Comparison of ENCODE assay signal across 21 mouse cellular contexts in the genomic region with DNA sequence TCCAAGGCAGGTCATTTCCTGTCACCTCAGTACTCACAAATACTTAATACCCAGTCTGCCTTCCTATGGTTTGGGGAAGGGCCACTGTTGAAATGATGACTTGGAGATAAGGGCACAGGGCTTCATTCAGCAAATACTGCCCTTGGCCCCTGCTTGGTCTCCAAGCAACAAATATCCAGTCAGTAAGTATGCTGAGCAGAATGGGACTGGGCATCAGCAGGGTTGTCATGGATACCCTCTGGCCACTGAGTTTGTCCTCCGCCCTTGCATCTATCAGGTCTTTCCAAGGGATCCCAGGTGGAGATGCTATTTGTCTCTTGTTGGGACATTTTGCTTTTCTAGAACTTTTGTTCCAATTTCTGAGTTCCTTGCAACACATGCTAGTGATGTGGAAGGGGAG. TPM values are rescaled to one million over a fixed set of nuclear protein-coding genes. Genes with fewer than 3 reads are reported as not detected.
"Had no signal": no experiment of that assay in that cellular context is flagged by ENCODE, and none has a peak within 500 bp of the region (broad histone marks: within the 10 kb centered on the region; RNA-seq: fewer than 3 reads in every experiment).

No protein-coding gene starts in this region.

- H3K36me3 ChIP-seq: intestine, embryonic 15.5 days; kidney, embryonic 15.5 days; limb, embryonic 10.5 days; limb, embryonic 13.5 days; liver, embryonic 12.5 days; liver, embryonic 15.5 days; lung, embryonic 15.5 days; midbrain, embryonic 12.5 days; neural tube, embryonic 12.5 days had no signal

- H3K9ac ChIP-seq: intestine, embryonic 15.5 days; kidney, embryonic 15.5 days; limb, embryonic 13.5 days; liver, embryonic 12.5 days; liver, embryonic 15.5 days; lung, embryonic 15.5 days; midbrain, embryonic 12.5 days; neural tube, embryonic 12.5 days had no signal

- H3K4me2 ChIP-seq: intestine, embryonic 15.5 days; kidney, embryonic 15.5 days; limb, embryonic 13.5 days; liver, embryonic 12.5 days; liver, embryonic 15.5 days; lung, embryonic 15.5 days; midbrain, embryonic 12.5 days; neural tube, embryonic 12.5 days had no signal

- ATAC-seq: intestine, embryonic 15.5 days; liver, embryonic 12.5 days had no signal

- H3K27ac ChIP-seq: intestine, embryonic 15.5 days; kidney, embryonic 15.5 days; limb, embryonic 10.5 days; limb, embryonic 13.5 days; liver, embryonic 12.5 days; liver, embryonic 15.5 days; lung, embryonic 15.5 days; midbrain, embryonic 12.5 days; neural tube, embryonic 12.5 days had no signal

- H3K4me3 ChIP-seq: intestine, embryonic 15.5 days; kidney, embryonic 15.5 days; limb, embryonic 10.5 days; limb, embryonic 13.5 days; liver, embryonic 12.5 days; liver, embryonic 15.5 days; lung, embryonic 15.5 days; megakaryocyte, embryonic 14.5 days; midbrain, embryonic 12.5 days; neural tube, embryonic 12.5 days had no signal

- H3K9me3 ChIP-seq: intestine, embryonic 15.5 days; kidney, embryonic 15.5 days; limb, embryonic 10.5 days; liver, embryonic 12.5 days; liver, embryonic 15.5 days; lung, embryonic 15.5 days; midbrain, embryonic 12.5 days had no signal

- DNase-seq: kidney, adult 11 months; kidney, adult 8-10 months; kidney, postnatal 10 days; kidney, postnatal 36 days; liver; lung, adult 18-20 months; lung, postnatal 10 days; lung, postnatal 36 days; thymus, adult 2 months; thymus, postnatal 14 days; thymus, postnatal 4 days had no signal

- H3K4me1 ChIP-seq: intestine, embryonic 15.5 days; kidney, embryonic 15.5 days; limb, embryonic 10.5 days; liver, embryonic 12.5 days; liver, embryonic 15.5 days; lung, embryonic 15.5 days; megakaryocyte, embryonic 14.5 days; midbrain, embryonic 12.5 days; neural tube, embryonic 12.5 days had no signal

- H3K27me3 ChIP-seq: intestine, embryonic 15.5 days; kidney, embryonic 15.5 days; limb, embryonic 13.5 days; liver, embryonic 12.5 days; liver, embryonic 15.5 days; lung, embryonic 15.5 days; megakaryocyte, embryonic 14.5 days; midbrain, embryonic 12.5 days; neural tube, embryonic 12.5 days had no signal

RNA-seq across cellular contexts. Expression of gene Sod3, which starts 51.6 kb away (rescaled TPM):
- polyA plus RNA-seq: limb, embryonic 10.5 days had no signal
